Mouse (Mus musculus) liver, embryonic 11.5 days (tissue): ENCODE results near the gene Eif3l. TPM values are rescaled to one million over a fixed set of nuclear protein-coding genes. Genes with fewer than 3 reads are reported as not detected.
"Not testable (repeated sequence)": the region's sequence is repeated elsewhere in the genome, so short reads cannot be mapped to it uniquely, and the experiment has no call there.

Experiments
- ATAC-seq: fragments of 200-750 bp; cut with Nextera tagmentation; replicated peaks from 2 replicates; pipeline ENCODE4 v1.8.0; 2017; ENCODE audit warnings: moderate number of reproducible peaks, mild to moderate bottlenecking, moderate TSS enrichment, moderate library complexity; ENCODE audit not compliant: low FRiP score
- DNase-seq: peaks from one replicate; pipeline ENCODE4 v3.0.0-alpha.2; 2017; ENCODE audit warnings: low spot score
- H3K27ac ChIP-seq: fragments of 300-500 bp; sonication (generic); 2 replicates; pipeline ENCODE4 v1.5.1; 2014; ENCODE audit warnings: mild to moderate bottlenecking, low read depth, low read length, control low read depth
- H3K27me3 ChIP-seq: fragments of 300-500 bp; sonication (generic); replicated peaks from 2 replicates; pipeline ENCODE4 v1.6.1; 2014; ENCODE audit warnings: low read length, mixed read lengths; ENCODE audit not compliant: control insufficient read depth, insufficient read depth
- H3K36me3 ChIP-seq: fragments of 300-500 bp; sonication (generic); 2 replicates; pipeline ENCODE4 v1.6.1; 2014; ENCODE audit warnings: mild to moderate bottlenecking, low read length, moderate library complexity, mixed read lengths; ENCODE audit not compliant: control insufficient read depth, insufficient read depth
- H3K4me1 ChIP-seq: fragments of 300-500 bp; sonication (generic); replicated peaks from 2 replicates; pipeline ENCODE4 v1.6.1; 2014; ENCODE audit warnings: low read length, mixed read lengths; ENCODE audit not compliant: control insufficient read depth, insufficient read depth
- H3K4me2 ChIP-seq: fragments of 300-500 bp; sonication (generic); 2 replicates; pipeline ENCODE4 v1.6.1; 2014; ENCODE audit warnings: mild to moderate bottlenecking, control low read depth, moderate library complexity
- H3K4me3 ChIP-seq: fragments of 300-500 bp; sonication (generic); 2 replicates; pipeline ENCODE4 v1.5.1; 2014; ENCODE audit warnings: low read depth, low read length, control low read depth
- H3K9ac ChIP-seq: fragments of 300-500 bp; sonication (generic); 2 replicates; pipeline ENCODE4 v1.6.1; 2014; ENCODE audit warnings: low read depth, low read length, control low read depth
- H3K9me3 ChIP-seq: fragments of 300-500 bp; sonication (generic); 2 replicates; pipeline ENCODE4 v1.6.1; 2016; ENCODE audit warnings: low read length, inconsistent platforms, mixed read lengths; ENCODE audit not compliant: control insufficient read depth
- WGBS: fragments of 180-500 bp; shearing (Covaris S2); extraction: QIAGEN DNeasy Blood & Tissue Kit; methylation state at CpG from one replicate; pipeline ENCODE4 v1.1.7; 2014; 5-methylcytosine and 5-hydroxymethylcytosine counted together
- polyA plus RNA-seq: library from polyadenylated mRNA; unstranded; fragments of >200 nt; fragmentation: Nextera tagmentation; extraction: Ambion mirVana; gene quantifications from 2 replicates; pipeline ENCODE4 v1.2.1, GENCODE M21; 2014

The Eif3l gene
- polyA plus RNA-seq, 1 experiment from 2014 or later = 257 TPM

DNA sequence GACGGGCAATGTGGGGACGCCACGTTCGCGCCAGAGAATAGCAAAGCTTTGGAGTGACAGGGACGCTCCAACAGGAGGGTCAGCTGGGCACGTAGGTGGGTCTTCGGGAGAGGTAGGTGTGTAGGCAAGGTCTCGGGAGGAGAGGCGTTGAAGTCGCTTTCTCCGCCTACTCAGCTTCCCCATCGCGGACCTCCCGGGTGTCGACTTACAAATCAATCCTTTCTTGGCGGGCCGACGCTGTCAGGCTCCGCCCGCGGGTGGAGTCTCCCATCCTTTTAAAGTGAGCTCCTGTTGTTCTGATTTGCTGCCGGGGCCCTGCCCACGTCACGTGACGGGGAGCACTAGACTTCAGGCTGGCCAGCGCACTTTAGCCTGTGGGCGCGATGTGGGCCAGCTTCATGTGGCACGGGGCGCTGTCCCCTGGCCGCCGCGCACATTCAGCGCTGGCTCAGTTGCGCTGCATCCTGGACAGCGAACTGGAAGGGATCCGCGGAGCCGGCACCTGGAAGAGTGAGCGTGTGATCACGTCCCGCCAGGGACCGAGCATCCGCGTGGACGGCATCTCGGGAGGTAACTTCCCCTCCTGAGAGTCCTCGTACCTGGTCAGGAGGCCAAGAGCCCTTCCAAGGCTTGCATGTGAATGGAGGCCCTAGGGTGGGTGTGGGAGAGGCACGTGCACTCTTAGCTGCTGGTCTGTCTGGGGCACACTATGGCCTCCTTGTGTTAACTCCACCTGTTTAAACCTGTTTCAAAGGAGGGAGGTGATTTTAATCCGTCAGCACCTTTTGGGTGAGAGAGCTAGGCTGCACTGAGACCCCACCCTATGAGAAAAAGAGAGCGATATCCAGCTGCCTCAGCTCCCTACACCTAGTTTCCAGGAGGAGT, 44.2 kb upstream of the Eif3l start:
- Histone ChIP-seq H3K27me3 (peaks cover 50% of the 10 kb centered on the region), H3K4me2 (peak overlapping the region; percentile 99), H3K4me1 (peaks cover 23% of the 10 kb centered on the region), H3K4me3 (peak overlapping the region; percentile 78), H3K27ac (peak overlapping the region; percentile 64; the same call in 1 of the 2 replicates), H3K9me3 (no peaks in the 10 kb centered on the region), H3K36me3 (no peaks in the 10 kb centered on the region), H3K9ac (peak overlapping the region; percentile 58)
- 2% methylated on average over 52 of the region's 52 CpGs for WGBS
- peak; percentile 69 for ATAC-seq
- DNase-seq = peak; percentile 83

GRCm38 (mm10) chr15:79031908-79032307, 43.1 kb upstream of the Eif3l start:
- peaks cover 23% of the 10 kb centered on the region for H3K4me1 ChIP-seq
- DNase-seq, H3K27ac ChIP-seq, H3K9me3 ChIP-seq, H3K9ac ChIP-seq, H3K36me3 ChIP-seq, ATAC-seq, H3K4me3 ChIP-seq: not testable (repeated sequence)
- H3K4me2 ChIP-seq = 0 out of 2 replicates have a peak overlapping the region, but pooled peaks have one; percentile 12
- H3K27me3 ChIP-seq = peaks cover 39% of the 10 kb centered on the region
- 88% methylated on average over 5 of the region's 5 CpGs for WGBS

DNA sequence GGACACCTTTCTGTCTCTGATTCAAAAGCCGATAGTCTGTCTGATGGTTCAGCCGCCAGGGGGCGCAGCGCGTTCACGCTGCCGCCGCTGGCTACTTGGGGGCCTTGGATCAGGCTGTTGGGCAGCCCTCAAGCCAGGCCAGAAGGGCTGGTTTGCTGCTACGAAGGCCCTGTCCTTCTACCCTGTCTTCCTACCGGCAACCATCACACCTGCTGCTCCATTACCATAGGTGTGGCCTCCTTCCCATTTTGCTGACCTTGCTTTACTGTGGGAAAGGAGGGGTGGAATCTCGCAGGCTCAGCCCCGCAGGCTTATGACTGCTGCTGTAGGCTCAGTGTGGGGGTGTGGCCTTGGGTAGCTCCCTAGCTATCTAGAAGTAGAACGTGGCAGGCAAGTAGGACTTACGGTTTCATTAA, 37.1 kb upstream of the Eif3l start:
- Histone ChIP-seq H3K9ac (peak overlapping the region; percentile 35; the same call in 1 of the 2 replicates), H3K4me1 (peaks cover 39% of the 10 kb centered on the region), H3K9me3 (no peaks in the 10 kb centered on the region), H3K4me2 (peak overlapping the region; percentile 62), H3K36me3 (no peaks in the 10 kb centered on the region), H3K4me3 (peak overlapping the region; percentile 10; the same call in 1 of the 2 replicates), H3K27me3 (peaks cover 25% of the 10 kb centered on the region), H3K27ac (no peak overlapping the region)
- ATAC-seq (peak; percentile 45), DNase-seq (peak; percentile 81)
- WGBS = 10% methylated on average over 14 of the region's 14 CpGs

DNA sequence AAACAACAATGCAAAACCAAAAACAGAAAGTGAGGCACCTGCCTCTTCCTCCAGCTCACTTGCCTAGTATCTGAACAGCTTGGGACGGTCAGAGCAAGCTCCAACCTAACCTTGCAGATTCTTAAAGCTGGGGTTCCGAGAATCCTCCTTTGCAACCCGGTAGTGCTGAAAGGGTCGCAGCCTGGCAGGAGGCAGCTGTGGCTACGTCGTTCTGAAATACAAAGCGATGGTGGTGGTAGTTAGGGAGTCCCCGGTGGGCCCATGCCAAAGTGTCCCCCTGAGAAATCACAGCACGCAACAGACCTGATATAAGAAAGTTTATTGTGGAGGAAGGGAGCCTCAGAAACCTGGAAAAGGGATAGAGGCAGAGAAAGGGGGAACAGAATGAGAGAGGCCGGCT, 36.6 kb upstream of the Eif3l start:
- no peak for DNase-seq
- Histone ChIP-seq H3K9ac (peak overlapping the region; percentile 35; the same call in 1 of the 2 replicates), H3K27ac (no peak overlapping the region), H3K4me2 (peak overlapping the region; percentile 62), H3K4me3 (no peak overlapping the region; the same call in 1 of the 2 replicates), H3K4me1 (peaks cover 39% of the 10 kb centered on the region), H3K9me3 (no peaks in the 10 kb centered on the region), H3K27me3 (peaks cover 29% of the 10 kb centered on the region), H3K36me3 (no peaks in the 10 kb centered on the region)
- ATAC-seq = no peak
- 67% methylated on average over 10 of the region's 10 CpGs for WGBS

- Histone ChIP-seq H3K4me2 (no peak overlapping the region), H3K9ac (no peak overlapping the region), H3K36me3 (no peaks in the 10 kb centered on the region), H3K4me3 (no peak overlapping the region), H3K9me3 (no peaks in the 10 kb centered on the region), H3K4me1 (peaks cover 39% of the 10 kb centered on the region), H3K27me3 (peaks cover 34% of the 10 kb centered on the region), H3K27ac (no peak overlapping the region)
- DNase-seq (peak; percentile 76), ATAC-seq (peak; percentile 85)
- 21% methylated on average over 7 of the region's 7 CpGs for WGBS
Measured at GRCm38 (mm10) chr15:79038853-79039252, 36.1 kb upstream of the Eif3l start.

DNA sequence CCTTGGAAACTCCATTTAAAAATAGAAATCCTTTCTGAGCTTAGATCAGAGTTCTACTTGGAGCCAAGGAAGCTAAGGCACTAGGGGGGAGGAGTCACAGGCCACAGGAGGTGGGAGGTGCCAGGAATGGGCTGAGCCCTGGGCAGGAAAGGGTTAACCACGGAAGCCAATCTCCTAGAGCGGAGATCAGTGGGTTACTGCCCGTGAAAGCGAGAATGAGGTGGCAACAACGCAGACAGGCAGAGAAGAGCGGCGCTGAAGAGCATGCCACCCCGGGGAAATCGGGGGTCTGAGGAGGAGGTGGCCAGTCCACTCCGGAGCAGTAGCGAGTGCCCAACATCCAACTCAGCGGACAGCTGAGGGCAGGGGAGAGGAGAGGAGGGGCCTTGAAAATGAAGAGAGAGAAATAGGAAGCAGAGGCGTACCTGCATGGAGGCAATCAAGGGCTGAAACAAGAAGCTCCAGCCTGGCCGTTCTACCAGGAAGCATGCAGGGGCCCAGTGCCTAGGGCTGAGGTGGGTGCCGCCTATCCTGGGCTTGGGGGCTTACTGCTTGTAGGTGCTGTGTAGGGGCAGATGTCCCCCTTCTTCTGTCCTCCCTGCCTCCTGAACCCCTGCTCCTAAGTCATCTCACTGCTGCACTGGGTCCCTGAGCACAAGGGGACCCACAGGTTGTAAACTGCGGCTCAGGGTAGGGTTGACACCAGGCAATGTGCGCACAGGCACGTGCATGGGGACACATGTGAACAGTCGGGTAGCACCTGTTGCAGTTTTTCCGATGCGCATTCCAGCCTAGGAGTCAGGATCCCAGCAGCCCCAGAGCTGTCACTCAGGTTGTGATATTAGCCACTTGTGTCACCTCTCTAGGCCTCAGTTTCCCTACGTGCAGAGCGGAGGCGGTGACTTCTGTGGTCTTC, 34.2 kb upstream of the Eif3l start:
- ATAC-seq = no peak
- peaks cover 42% of the 10 kb centered on the region for H3K4me1 ChIP-seq
- H3K9ac ChIP-seq = peak overlapping the region; percentile 53; the same call in 1 of the 2 replicates
- peak overlapping the region; percentile 38 for H3K4me3 ChIP-seq
- H3K36me3 ChIP-seq = no peaks in the 10 kb centered on the region
- DNase-seq = peak; percentile 60
- 20% methylated on average over 24 of the region's 24 CpGs for WGBS
- no peaks in the 10 kb centered on the region for H3K9me3 ChIP-seq
- 0 out of 2 replicates have a peak overlapping the region, but pooled peaks have one; percentile 2 for H3K27ac ChIP-seq
- peaks cover 43% of the 10 kb centered on the region for H3K27me3 ChIP-seq
- peak overlapping the region; percentile 57 for H3K4me2 ChIP-seq

DNA sequence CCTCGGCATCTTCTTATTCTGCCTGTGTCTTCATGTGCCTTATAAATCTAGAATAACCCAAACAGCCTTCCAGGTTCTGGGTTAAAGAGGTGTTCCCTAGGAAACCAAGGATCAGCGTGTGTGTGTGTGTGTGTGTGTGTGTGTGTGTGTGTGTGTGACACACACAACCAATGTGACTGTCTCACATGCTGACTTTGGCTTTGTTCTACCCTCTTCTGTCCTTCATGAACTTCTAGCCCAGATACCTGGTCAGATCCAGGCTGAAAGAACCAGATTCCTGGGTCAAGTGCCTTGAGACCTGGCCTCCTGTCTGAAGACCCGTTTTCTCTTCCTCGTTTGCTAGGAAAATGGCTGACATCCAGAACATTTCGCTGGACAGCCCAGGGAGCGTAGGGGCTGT, 33.4 kb upstream of the Eif3l start, which contains the start of gene Galr3:
Gene Galr3 (plus strand): TSS at position 301 of the 400 bp plus-strand sequence.
- ATAC-seq (no peak), DNase-seq (no peak)
- no peak within 1 kb of the TSS for H3K27ac ChIP-seq
- H3K4me1 ChIP-seq = peaks cover 42% of the 10 kb centered on the region
- H3K9ac ChIP-seq = peak within 1 kb of the TSS; percentile 62
- H3K4me2 ChIP-seq = peak within 1 kb of the TSS; percentile 95
- no peaks in the 10 kb centered on the region for H3K36me3 ChIP-seq
- 71% methylated on average over 6 of the region's 6 CpGs for WGBS
- H3K9me3 ChIP-seq = no peaks in the 10 kb centered on the region
- H3K27me3 ChIP-seq = peaks cover 43% of the 10 kb centered on the region
- H3K4me3 ChIP-seq = peak within 1 kb of the TSS; percentile 63
